Mouse (Mus musculus) heart, embryonic 15.5 days (tissue): ENCODE results near the gene Cabin1. TPM values are rescaled to one million over a fixed set of nuclear protein-coding genes. Genes with fewer than 3 reads are reported as not detected.

Experiments used
- ATAC-seq: fragments of 200-750 bp; cut with Nextera tagmentation; replicated peaks from 2 replicates; pipeline ENCODE4 v1.8.0; 2017; ENCODE audit warnings: low read depth, moderate TSS enrichment; ENCODE audit not compliant: insufficient number of reproducible peaks, insufficient read depth, low FRiP score
- H3K27ac ChIP-seq: fragments of 300-500 bp; sonication (generic); 2 replicates; pipeline ENCODE4 v1.5.1; 2015; ENCODE audit warnings: mild to moderate bottlenecking, inconsistent platforms
- H3K27me3 ChIP-seq: fragments of 300-500 bp; sonication (generic); 2 replicates; pipeline ENCODE4 v1.6.1; 2015; ENCODE audit warnings: inconsistent platforms
- H3K36me3 ChIP-seq: fragments of 300-500 bp; sonication (generic); 2 replicates; pipeline ENCODE4 v1.6.1; 2015; ENCODE audit warnings: mild to moderate bottlenecking, inconsistent platforms
- H3K4me1 ChIP-seq: fragments of 300-500 bp; sonication (generic); replicated peaks from 2 replicates; pipeline ENCODE4 v1.6.1; 2015; ENCODE audit warnings: inconsistent platforms
- H3K4me2 ChIP-seq: fragments of 300-500 bp; sonication (generic); 2 replicates; pipeline ENCODE4 v1.6.1; 2015; ENCODE audit warnings: inconsistent platforms, mild to moderate bottlenecking, moderate library complexity
- H3K4me3 ChIP-seq: fragments of 300-500 bp; sonication (generic); 2 replicates; pipeline ENCODE4 v1.5.1; 2015; ENCODE audit warnings: mild to moderate bottlenecking, inconsistent platforms
- H3K9ac ChIP-seq: fragments of 300-500 bp; sonication (generic); 2 replicates; pipeline ENCODE4 v1.6.1; 2015; ENCODE audit warnings: mild to moderate bottlenecking, inconsistent platforms
- H3K9me3 ChIP-seq: fragments of 300-500 bp; sonication (generic); replicated peaks from 2 replicates; pipeline ENCODE4 v1.6.1; 2016; ENCODE audit warnings: inconsistent platforms
- WGBS: fragments of 180-500 bp; shearing (Covaris S2); methylation state at CpG from one replicate; pipeline ENCODE4 v1.1.7; 2015; ENCODE audit warnings: mixed read lengths; 5-methylcytosine and 5-hydroxymethylcytosine counted together
- polyA plus RNA-seq: library from polyadenylated mRNA; unstranded; fragments of >200 nt; fragmentation: Nextera tagmentation; extraction: Ambion mirVana; gene quantifications from 2 replicates; pipeline ENCODE4 v1.2.1, GENCODE M21; 2015

The Cabin1 gene
- polyA plus RNA-seq, 1 experiment from 2014 or later, result 25.2 TPM

GRCm38 (mm10) chr10:75661876-75662275 lies 102.3 kb downstream of the Cabin1 start:
- Histone ChIP-seq H3K36me3 (peaks cover 27% of the 10 kb centered on the region), H3K9ac (no peak overlapping the region), H3K9me3 (no peaks in the 10 kb centered on the region), H3K27ac (no peak overlapping the region), H3K4me3 (no peak overlapping the region), H3K4me1 (peaks cover 13% of the 10 kb centered on the region), H3K4me2 (no peak overlapping the region), H3K27me3 (no peaks in the 10 kb centered on the region)
- 85% methylated on average over 3 of the region's 3 CpGs for WGBS
- ATAC-seq, result no peak

GRCm38 (mm10) chr10:75661381-75661780 lies 102.8 kb downstream of the Cabin1 start:
- Histone ChIP-seq H3K4me2 (no peak overlapping the region), H3K9ac (no peak overlapping the region), H3K4me1 (peaks cover 8% of the 10 kb centered on the region), H3K9me3 (no peaks in the 10 kb centered on the region), H3K27ac (no peak overlapping the region), H3K27me3 (no peaks in the 10 kb centered on the region), H3K4me3 (no peak overlapping the region), H3K36me3 (peaks cover 32% of the 10 kb centered on the region)
- no peak for ATAC-seq
- 73% methylated on average over 6 of the region's 6 CpGs for WGBS

GRCm38 (mm10) chr10:75657772-75658171 lies 106.4 kb downstream of the Cabin1 start:
- H3K27ac ChIP-seq, result no peak overlapping the region
- ATAC-seq, result no peak
- no peaks in the 10 kb centered on the region for H3K9me3 ChIP-seq
- no peak overlapping the region for H3K4me3 ChIP-seq
- H3K36me3 ChIP-seq, result peaks cover 60% of the 10 kb centered on the region
- H3K27me3 ChIP-seq, result no peaks in the 10 kb centered on the region
- 94% methylated on average over 7 of the region's 7 CpGs for WGBS
- H3K4me1 ChIP-seq, result no peaks in the 10 kb centered on the region
- no peak overlapping the region for H3K9ac ChIP-seq
- no peak overlapping the region for H3K4me2 ChIP-seq

- Histone ChIP-seq H3K27ac (no peak overlapping the region), H3K9me3 (no peaks in the 10 kb centered on the region), H3K27me3 (no peaks in the 10 kb centered on the region), H3K4me2 (no peak overlapping the region), H3K4me3 (no peak overlapping the region), H3K4me1 (no peaks in the 10 kb centered on the region), H3K9ac (no peak overlapping the region), H3K36me3 (peaks cover 62% of the 10 kb centered on the region)
- 96% methylated on average over 5 of the region's 5 CpGs for WGBS
- ATAC-seq, result no peak
Measured at GRCm38 (mm10) chr10:75657165-75657564, 107.0 kb downstream of the Cabin1 start.

- Histone ChIP-seq H3K27ac (no peak overlapping the region), H3K4me3 (no peak overlapping the region), H3K27me3 (no peaks in the 10 kb centered on the region), H3K36me3 (peaks cover 92% of the 10 kb centered on the region), H3K4me1 (no peaks in the 10 kb centered on the region), H3K9me3 (no peaks in the 10 kb centered on the region), H3K4me2 (no peak overlapping the region), H3K9ac (no peak overlapping the region)
- ATAC-seq, result no peak
- WGBS, result 84% methylated on average over 4 of the region's 4 CpGs
Measured at GRCm38 (mm10) chr10:75654053-75654452, 110.1 kb downstream of the Cabin1 start.

GRCm38 (mm10) chr10:75651381-75652068 lies 112.6 kb downstream of the Cabin1 start:
- Histone ChIP-seq H3K27ac (no peak overlapping the region), H3K36me3 (peaks cover 69% of the 10 kb centered on the region), H3K9ac (no peak overlapping the region), H3K4me3 (no peak overlapping the region), H3K4me2 (no peak overlapping the region), H3K4me1 (peaks cover 14% of the 10 kb centered on the region), H3K9me3 (no peaks in the 10 kb centered on the region), H3K27me3 (no peaks in the 10 kb centered on the region)
- 91% methylated on average over 16 of the region's 16 CpGs for WGBS
- ATAC-seq, result no peak

GRCm38 (mm10) chr10:75650306-75650902 lies 113.7 kb downstream of the Cabin1 start:
- H3K36me3 ChIP-seq, result peaks cover 66% of the 10 kb centered on the region

GRCm38 (mm10) chr10:75649406-75649995 lies 114.6 kb downstream of the Cabin1 start:
- H3K9ac ChIP-seq, result no peak overlapping the region
- H3K4me3 ChIP-seq, result no peak overlapping the region
- H3K9me3 ChIP-seq, result no peaks in the 10 kb centered on the region
- H3K27ac ChIP-seq, result no peak overlapping the region
- H3K36me3 ChIP-seq, result peaks cover 57% of the 10 kb centered on the region
- H3K27me3 ChIP-seq, result no peaks in the 10 kb centered on the region
- H3K4me1 ChIP-seq, result peaks cover 19% of the 10 kb centered on the region
- WGBS, result 90% methylated on average over 4 of the region's 4 CpGs
- ATAC-seq, result no peak
- no peak overlapping the region for H3K4me2 ChIP-seq

More at GRCm38 (mm10) chr10:75650306-75650902, 113.7 kb downstream of the Cabin1 start:
- H3K4me1 ChIP-seq, result peaks cover 19% of the 10 kb centered on the region
- H3K27ac ChIP-seq, result no peak overlapping the region
- no peak overlapping the region for H3K9ac ChIP-seq
- H3K27me3 ChIP-seq, result no peaks in the 10 kb centered on the region
- no peak for ATAC-seq
- WGBS, result 87% methylated on average over 6 of the region's 6 CpGs
- H3K9me3 ChIP-seq, result no peaks in the 10 kb centered on the region
- H3K4me3 ChIP-seq, result no peak overlapping the region
- no peak overlapping the region for H3K4me2 ChIP-seq

- no peak overlapping the region for H3K27ac ChIP-seq
- no peak for ATAC-seq
- H3K27me3 ChIP-seq, result no peaks in the 10 kb centered on the region
- WGBS, result 86% methylated on average over 7 of the region's 7 CpGs
- H3K9me3 ChIP-seq, result no peaks in the 10 kb centered on the region
- H3K4me1 ChIP-seq, result peaks cover 21% of the 10 kb centered on the region
- no peak overlapping the region for H3K4me2 ChIP-seq
- peaks cover 52% of the 10 kb centered on the region for H3K36me3 ChIP-seq
- H3K9ac ChIP-seq, result no peak overlapping the region
- H3K4me3 ChIP-seq, result no peak overlapping the region
Measured at GRCm38 (mm10) chr10:75649001-75649400, 115.1 kb downstream of the Cabin1 start.

- Histone ChIP-seq H3K9ac (no peak overlapping the region), H3K4me3 (no peak overlapping the region), H3K36me3 (peaks cover 45% of the 10 kb centered on the region), H3K9me3 (no peaks in the 10 kb centered on the region), H3K27me3 (no peaks in the 10 kb centered on the region), H3K4me1 (peaks cover 30% of the 10 kb centered on the region), H3K4me2 (no peak overlapping the region), H3K27ac (peak overlapping the region; percentile 91)
- ATAC-seq, result no peak
- 89% methylated on average over 6 of the region's 6 CpGs for WGBS
Measured at GRCm38 (mm10) chr10:75648091-75648490, 116.0 kb downstream of the Cabin1 start.

GRCm38 (mm10) chr10:75647362-75647761 lies 116.8 kb downstream of the Cabin1 start:
- Histone ChIP-seq H3K9ac (no peak overlapping the region), H3K27ac (peak overlapping the region; percentile 91), H3K9me3 (no peaks in the 10 kb centered on the region), H3K27me3 (no peaks in the 10 kb centered on the region), H3K4me2 (no peak overlapping the region), H3K4me3 (no peak overlapping the region), H3K36me3 (peaks cover 39% of the 10 kb centered on the region), H3K4me1 (peaks cover 37% of the 10 kb centered on the region)
- 32% methylated on average over 3 of the region's 3 CpGs for WGBS
- ATAC-seq, result peak; percentile 84
